Mouse (Mus musculus) lung, embryonic 14.5 days (tissue): Measurements from ENCODE around the gene Stmn1. TPM values are rescaled to one million over a fixed set of nuclear protein-coding genes. Genes with fewer than 3 reads are reported as not detected.
"Not testable (repeated sequence)": the region's sequence is repeated elsewhere in the genome, so short reads cannot be mapped to it uniquely, and the experiment has no call there.

Source experiments
- ATAC-seq: fragments of 200-750 bp; cut with Nextera tagmentation; 2 replicates; pipeline ENCODE4 v1.8.0; 2017; ENCODE audit warnings: mild to moderate bottlenecking, moderate TSS enrichment, moderate library complexity; ENCODE audit not compliant: insufficient read depth
- DNase-seq: peaks from one replicate; pipeline ENCODE4 v3.0.0-alpha.2; 2015
- H3K27ac ChIP-seq: fragments of 300-500 bp; sonication (generic); 2 replicates; pipeline ENCODE4 v1.5.1; 2014; ENCODE audit warnings: low read depth, mild to moderate bottlenecking, moderate library complexity
- H3K27me3 ChIP-seq: fragments of 300-500 bp; sonication (generic); 2 replicates; pipeline ENCODE4 v1.6.1; 2014; ENCODE audit warnings: low read length, control low read depth; ENCODE audit not compliant: insufficient read depth
- H3K36me3 ChIP-seq: fragments of 300-500 bp; sonication (generic); 2 replicates; pipeline ENCODE4 v1.6.1; 2014; ENCODE audit warnings: control low read depth; ENCODE audit not compliant: insufficient read depth
- H3K4me1 ChIP-seq: fragments of 300-500 bp; sonication (generic); 2 replicates; pipeline ENCODE4 v1.6.1; 2014; ENCODE audit warnings: antibody characterized with exemption, control low read depth; ENCODE audit not compliant: insufficient read depth
- H3K4me2 ChIP-seq: fragments of 300-500 bp; sonication (generic); 2 replicates; pipeline ENCODE4 v1.6.1; 2014; ENCODE audit warnings: mild to moderate bottlenecking
- H3K4me3 ChIP-seq: fragments of 300-500 bp; sonication (generic); 2 replicates; pipeline ENCODE4 v1.5.1; 2014; ENCODE audit warnings: low read depth, low read length
- H3K9ac ChIP-seq: fragments of 300-500 bp; sonication (generic); 2 replicates; pipeline ENCODE4 v1.6.1; 2014
- H3K9me3 ChIP-seq: fragments of 300-500 bp; sonication (generic); 2 replicates; pipeline ENCODE4 v1.6.1; 2016; ENCODE audit warnings: low read depth, low read length, control low read depth
- CTCF ChIP-seq: IDR thresholded peaks from 2 replicates; pipeline ENCODE4 v1.5.1; 2016; ENCODE audit warnings: antibody characterized with exemption, low read depth
- WGBS: fragments of 180-500 bp; shearing (Covaris S2); extraction: QIAGEN DNeasy Blood & Tissue Kit; methylation state at CpG from one replicate; pipeline ENCODE4 v1.1.7; 2014; 5-methylcytosine and 5-hydroxymethylcytosine counted together
- polyA plus RNA-seq: library from polyadenylated mRNA; unstranded; fragments of >200 nt; fragmentation: Nextera tagmentation; extraction: Ambion mirVana; gene quantifications from 2 replicates; pipeline ENCODE4 v1.2.1, GENCODE M21; 2014

The Stmn1 gene
- polyA plus RNA-seq, 1 experiment from 2014 or later = 1,772 TPM

DNA sequence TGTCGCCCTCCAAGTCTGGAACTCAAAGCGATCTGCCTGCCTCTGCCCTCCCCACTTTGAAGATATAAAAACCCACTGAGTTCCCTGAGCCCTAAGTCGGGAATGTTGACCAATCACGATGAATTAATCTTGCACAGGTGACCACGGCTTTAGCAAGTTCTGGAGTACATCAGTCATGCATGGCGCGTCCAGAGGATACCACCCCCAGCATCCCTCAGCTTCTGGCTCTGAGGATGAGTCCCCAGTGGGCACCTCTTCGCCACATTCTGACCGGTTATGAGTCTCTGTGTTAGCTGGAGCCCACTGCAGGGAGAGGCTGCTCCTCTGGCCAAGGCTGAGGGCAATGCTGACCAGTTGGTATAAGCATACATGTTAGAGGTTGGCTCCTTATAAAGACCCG is 16.1 kb downstream of the Stmn1 start:
- Histone ChIP-seq H3K9me3 (no peaks in the 10 kb centered on the region), H3K27ac (no peak overlapping the region), H3K9ac (no peak overlapping the region), H3K4me2 (no peak overlapping the region), H3K4me1 (0 out of 2 replicates have a peak, but pooled peaks cover 3% of the 10 kb centered on the region), H3K27me3 (0 out of 2 replicates have a peak, but pooled peaks cover 4% of the 10 kb centered on the region), H3K4me3 (no peak overlapping the region), H3K36me3 (no peaks in the 10 kb centered on the region)
- 73% methylated on average over 10 of the region's 10 CpGs for WGBS
- DNase-seq (no peak), ATAC-seq (no peak)
- no peak for TF ChIP-seq CTCF

DNA sequence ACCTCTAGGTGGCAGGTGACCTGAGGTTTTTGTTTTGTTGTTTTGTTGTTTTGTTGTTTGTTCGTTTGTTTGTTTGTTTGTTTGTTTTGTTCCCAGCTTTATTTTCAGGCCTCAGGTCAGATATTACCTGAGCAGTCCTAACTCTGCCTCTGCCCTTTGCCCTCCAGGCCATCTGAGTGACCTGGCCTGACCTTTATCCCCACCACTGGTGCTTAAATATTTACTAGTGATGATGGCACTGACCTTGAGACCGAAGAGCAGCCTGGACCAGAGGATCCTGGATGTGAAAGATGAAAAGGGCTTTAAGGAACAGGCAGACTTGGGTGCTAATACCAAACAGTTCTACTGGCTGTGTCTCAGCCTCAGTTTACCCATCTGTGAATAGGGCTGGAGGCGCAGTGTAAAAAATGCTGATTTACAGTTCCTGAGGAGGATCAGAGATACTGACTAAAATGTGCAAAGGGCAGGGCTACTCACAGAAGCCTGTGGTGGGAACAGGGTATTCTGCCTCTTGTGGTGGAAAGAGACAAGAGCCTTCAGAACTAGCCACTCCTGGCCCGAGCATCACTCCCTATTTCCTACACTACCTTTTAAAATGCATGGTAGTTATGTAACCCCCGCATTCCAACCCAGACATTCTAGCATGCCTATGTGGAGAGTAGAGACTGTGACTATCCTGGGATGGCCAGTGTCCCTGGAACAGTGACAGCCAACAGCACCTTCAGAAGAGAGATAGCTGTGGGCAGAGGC is 17.2 kb downstream of the Stmn1 start:
- Histone ChIP-seq H3K4me1 (0 out of 2 replicates have a peak, but pooled peaks cover 3% of the 10 kb centered on the region), H3K4me2 (no peak overlapping the region), H3K4me3 (no peak overlapping the region), H3K9me3 (no peaks in the 10 kb centered on the region), H3K9ac (no peak overlapping the region), H3K27ac (no peak overlapping the region), H3K27me3 (0 out of 2 replicates have a peak, but pooled peaks cover 4% of the 10 kb centered on the region), H3K36me3 (no peaks in the 10 kb centered on the region)
- DNase-seq (no peak), ATAC-seq (no peak)
- no peak for TF ChIP-seq CTCF
- WGBS = 77% methylated on average over 5 of the region's 5 CpGs

GRCm38 (mm10) chr4:134488211-134488610 is 20.1 kb downstream of the Stmn1 start:
- H3K36me3 ChIP-seq = no peaks in the 10 kb centered on the region
- H3K4me2 ChIP-seq = no peak overlapping the region
- peak overlapping the region; percentile 2; the same call in 1 of the 2 replicates for H3K27ac ChIP-seq
- H3K9ac ChIP-seq = no peak overlapping the region
- no peak for ATAC-seq
- DNase-seq = peak; percentile 17
- H3K4me1 ChIP-seq = 0 out of 2 replicates have a peak, but pooled peaks cover 3% of the 10 kb centered on the region
- 0 out of 2 replicates have a peak, but pooled peaks cover under 1% of the 10 kb centered on the region for H3K27me3 ChIP-seq
- no peaks in the 10 kb centered on the region for H3K9me3 ChIP-seq
- H3K4me3 ChIP-seq = no peak overlapping the region
- WGBS = 58% methylated on average over 5 of the region's 5 CpGs
- TF ChIP-seq CTCF = no peak

- WGBS = 69% methylated on average over 11 of the region's 11 CpGs
Measured at GRCm38 (mm10) chr4:134489986-134490665, 22.0 kb downstream of the Stmn1 start.

DNA sequence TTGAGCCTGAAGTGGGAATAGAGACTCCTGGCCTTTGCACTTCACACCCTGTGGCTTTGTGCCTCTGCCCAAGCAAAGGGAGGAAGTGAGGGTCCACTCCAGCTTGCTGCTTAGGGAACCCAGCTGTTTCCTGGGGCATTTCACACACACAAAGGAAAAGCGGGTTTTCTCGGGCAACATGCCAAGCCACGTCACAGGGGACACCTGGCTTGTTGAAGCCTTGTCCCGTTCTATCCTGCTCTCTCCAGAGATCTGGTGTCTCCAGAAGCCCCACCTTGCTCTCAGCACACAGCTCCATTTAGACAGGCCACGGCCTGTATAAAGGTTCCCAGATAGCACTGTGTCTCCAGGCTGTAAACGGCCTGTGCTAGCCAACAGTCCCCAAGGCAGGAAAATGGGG is 23.6 kb downstream of the Stmn1 start:
- no peak overlapping the region for H3K9ac ChIP-seq
- 52% methylated on average over 6 of the region's 6 CpGs for WGBS
- no peak overlapping the region for H3K27ac ChIP-seq
- no peaks in the 10 kb centered on the region for H3K27me3 ChIP-seq
- DNase-seq (peak; percentile 50), ATAC-seq (0 out of 2 replicates have a peak, but pooled peaks have one; percentile 26)
- H3K36me3 ChIP-seq = no peaks in the 10 kb centered on the region
- H3K4me3 ChIP-seq = no peak overlapping the region
- no peak overlapping the region for H3K4me2 ChIP-seq
- H3K9me3 ChIP-seq = no peaks in the 10 kb centered on the region
- TF ChIP-seq CTCF = no peak
- H3K4me1 ChIP-seq = peaks cover 8% of the 10 kb centered on the region; the same call in 1 of the 2 replicates

More at GRCm38 (mm10) chr4:134489986-134490665, 22.0 kb downstream of the Stmn1 start:
- TF ChIP-seq CTCF = no peak
- no peak overlapping the region for H3K4me3 ChIP-seq
- DNase-seq (no peak), ATAC-seq (no peak)
- H3K27ac ChIP-seq = no peak overlapping the region
- H3K4me2 ChIP-seq = no peak overlapping the region
- no peaks in the 10 kb centered on the region for H3K27me3 ChIP-seq
- 0 out of 2 replicates have a peak, but pooled peaks cover 3% of the 10 kb centered on the region for H3K4me1 ChIP-seq
- H3K9me3 ChIP-seq = no peaks in the 10 kb centered on the region
- H3K36me3 ChIP-seq = no peaks in the 10 kb centered on the region
- no peak overlapping the region for H3K9ac ChIP-seq

DNA sequence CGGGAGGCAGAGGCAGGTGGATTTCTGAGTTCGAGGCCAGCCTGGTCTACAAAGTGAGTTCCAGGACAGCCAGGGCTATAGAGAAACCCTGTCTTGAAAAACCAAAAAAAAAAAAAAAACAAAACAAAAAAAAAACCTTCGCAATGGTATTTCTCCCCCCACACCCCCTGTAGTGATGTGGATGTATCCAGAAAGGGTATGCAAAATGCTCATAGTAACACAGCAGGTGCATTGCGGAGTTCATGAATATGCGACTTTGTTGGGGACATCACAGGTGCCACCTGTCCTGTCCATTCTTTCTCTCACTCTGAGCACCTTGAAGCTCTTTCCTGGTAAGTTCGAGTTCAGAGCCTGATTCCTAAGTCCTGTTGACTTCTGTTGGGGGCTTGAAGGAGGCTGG is 26.0 kb downstream of the Stmn1 start:
- H3K27ac ChIP-seq, ATAC-seq, H3K4me3 ChIP-seq, H3K4me1 ChIP-seq, H3K9ac ChIP-seq, H3K9me3 ChIP-seq, DNase-seq, H3K4me2 ChIP-seq, H3K27me3 ChIP-seq, H3K36me3 ChIP-seq: not testable (repeated sequence)
- WGBS = 89% methylated on average over 6 of the region's 6 CpGs
